Mouse (Mus musculus) liver, embryonic 13.5 days (tissue): ENCODE measurements at regions not wholly inside any gene's neighbourhood (a gene's known extent, or its start where the extent isn't known, plus 50 kb on each side); places are given as distances from the start of the nearest gene placed in this dataset.

Experiments used
- ATAC-seq: fragments of 200-750 bp; cut with Nextera tagmentation; 2 replicates; pipeline ENCODE4 v1.8.0; 2017; ENCODE audit warnings: low read depth, mild to moderate bottlenecking, moderate number of reproducible peaks, moderate library complexity
- DNase-seq: peaks from one replicate; pipeline ENCODE4 v3.0.0; 2022
- H3K27ac ChIP-seq: fragments of 300-500 bp; sonication (generic); 2 replicates; pipeline ENCODE4 v1.5.1; 2015; ENCODE audit warnings: moderate library complexity, mild to moderate bottlenecking, inconsistent platforms
- H3K27me3 ChIP-seq: fragments of 300-500 bp; sonication (generic); 2 replicates; pipeline ENCODE4 v1.6.1; 2015; ENCODE audit warnings: mild to moderate bottlenecking, inconsistent platforms
- H3K36me3 ChIP-seq: fragments of 300-500 bp; sonication (generic); 2 replicates; pipeline ENCODE4 v1.6.1; 2015; ENCODE audit warnings: mild to moderate bottlenecking, inconsistent platforms
- H3K4me1 ChIP-seq: fragments of 300-500 bp; sonication (generic); replicated peaks from 2 replicates; pipeline ENCODE4 v1.6.1; 2015; ENCODE audit warnings: inconsistent platforms
- H3K4me2 ChIP-seq: fragments of 300-500 bp; sonication (generic); 2 replicates; pipeline ENCODE4 v1.6.1; 2015; ENCODE audit warnings: inconsistent platforms, mild to moderate bottlenecking, moderate library complexity
- H3K4me3 ChIP-seq: fragments of 300-500 bp; sonication (generic); replicated peaks from 2 replicates; pipeline ENCODE4 v1.5.1; 2015; ENCODE audit warnings: mild to moderate bottlenecking, inconsistent platforms
- H3K9ac ChIP-seq: fragments of 300-500 bp; sonication (generic); 2 replicates; pipeline ENCODE4 v1.6.1; 2015; ENCODE audit warnings: mild to moderate bottlenecking, inconsistent platforms
- H3K9me3 ChIP-seq: fragments of 300-500 bp; sonication (generic); replicated peaks from 2 replicates; pipeline ENCODE4 v1.6.1; 2016; ENCODE audit warnings: inconsistent platforms
- WGBS: fragments of 180-500 bp; shearing (Covaris S2); methylation state at CpG from one replicate; pipeline ENCODE4 v1.1.7; 2015; ENCODE audit not compliant: insufficient replicate concordance; 5-methylcytosine and 5-hydroxymethylcytosine counted together

GRCm38 (mm10) chr4:84211311-84211875 lies 463.7 kb downstream of the Bnc2 start:
- no peaks in the 10 kb centered on the region for H3K9me3 ChIP-seq
- WGBS, result 75% methylated on average over 11 of the region's 11 CpGs
- no peaks in the 10 kb centered on the region for H3K36me3 ChIP-seq
- no peak overlapping the region for H3K4me2 ChIP-seq
- H3K27ac ChIP-seq, result no peak overlapping the region
- H3K4me3 ChIP-seq, result no peak overlapping the region
- DNase-seq, result no peak
- H3K4me1 ChIP-seq, result no peaks in the 10 kb centered on the region
- no peak for ATAC-seq
- no peak overlapping the region for H3K9ac ChIP-seq
- H3K27me3 ChIP-seq, result no peaks in the 10 kb centered on the region

GRCm38 (mm10) chr4:84212004-84212403 lies 463.1 kb downstream of the Bnc2 start:
- Histone ChIP-seq H3K36me3 (no peaks in the 10 kb centered on the region), H3K9ac (no peak overlapping the region), H3K9me3 (no peaks in the 10 kb centered on the region), H3K27me3 (no peaks in the 10 kb centered on the region), H3K4me2 (no peak overlapping the region), H3K27ac (no peak overlapping the region), H3K4me1 (no peaks in the 10 kb centered on the region), H3K4me3 (no peak overlapping the region)
- ATAC-seq (no peak), DNase-seq (no peak)
- WGBS, result 50% methylated on average over 6 of the region's 6 CpGs

- Histone ChIP-seq H3K4me2 (no peak overlapping the region), H3K27me3 (no peaks in the 10 kb centered on the region), H3K4me1 (no peaks in the 10 kb centered on the region), H3K27ac (no peak overlapping the region), H3K4me3 (no peak overlapping the region), H3K9me3 (no peaks in the 10 kb centered on the region), H3K36me3 (no peaks in the 10 kb centered on the region), H3K9ac (no peak overlapping the region)
- ATAC-seq, result no peak
- DNase-seq, result no peak
- 74% methylated on average over 8 of the region's 8 CpGs for WGBS
Measured at GRCm38 (mm10) chr4:84214523-84214922, 460.6 kb downstream of the Bnc2 start.

GRCm38 (mm10) chr4:84218961-84219360 lies 456.1 kb downstream of the Bnc2 start:
- Histone ChIP-seq H3K27me3 (no peaks in the 10 kb centered on the region), H3K4me2 (no peak overlapping the region), H3K36me3 (no peaks in the 10 kb centered on the region), H3K9me3 (no peaks in the 10 kb centered on the region), H3K4me1 (no peaks in the 10 kb centered on the region), H3K9ac (no peak overlapping the region), H3K4me3 (no peak overlapping the region), H3K27ac (no peak overlapping the region)
- WGBS, result 73% methylated on average over 4 of the region's 4 CpGs
- ATAC-seq (no peak), DNase-seq (no peak)

- no peak for DNase-seq
- Histone ChIP-seq H3K9me3 (no peaks in the 10 kb centered on the region), H3K27me3 (no peaks in the 10 kb centered on the region), H3K4me1 (no peaks in the 10 kb centered on the region), H3K36me3 (no peaks in the 10 kb centered on the region), H3K9ac (no peak overlapping the region), H3K27ac (no peak overlapping the region), H3K4me3 (no peak overlapping the region), H3K4me2 (no peak overlapping the region)
- WGBS, result 61% methylated on average over 4 of the region's 4 CpGs
- no peak for ATAC-seq
Measured at GRCm38 (mm10) chr4:84222057-84222717, 452.9 kb downstream of the Bnc2 start.

- Histone ChIP-seq H3K36me3 (no peaks in the 10 kb centered on the region), H3K4me1 (no peaks in the 10 kb centered on the region), H3K27ac (no peak overlapping the region), H3K27me3 (no peaks in the 10 kb centered on the region), H3K4me2 (no peak overlapping the region), H3K9me3 (no peaks in the 10 kb centered on the region), H3K4me3 (no peak overlapping the region), H3K9ac (no peak overlapping the region)
- WGBS, result 77% methylated on average over 11 of the region's 11 CpGs
- no peak for DNase-seq
- no peak for ATAC-seq
Measured at GRCm38 (mm10) chr4:84222805-84223335, 452.2 kb downstream of the Bnc2 start.

GRCm38 (mm10) chr4:84224556-84224955 lies 450.5 kb downstream of the Bnc2 start:
- Histone ChIP-seq H3K4me2 (no peak overlapping the region), H3K4me3 (no peak overlapping the region), H3K27me3 (no peaks in the 10 kb centered on the region), H3K4me1 (no peaks in the 10 kb centered on the region), H3K9me3 (no peaks in the 10 kb centered on the region), H3K27ac (no peak overlapping the region), H3K36me3 (no peaks in the 10 kb centered on the region), H3K9ac (no peak overlapping the region)
- DNase-seq (no peak), ATAC-seq (no peak)
- 61% methylated on average over 6 of the region's 6 CpGs for whole genome bisulfite sequencing
